Mouse (Mus musculus): ENCODE results near the gene Pcna.

Gene Pcna

GRCm38 (mm10) chr2:132233985-132234765, 18.9 kb downstream of the Pcna start:
- DNase-seq: no peak

DNA sequence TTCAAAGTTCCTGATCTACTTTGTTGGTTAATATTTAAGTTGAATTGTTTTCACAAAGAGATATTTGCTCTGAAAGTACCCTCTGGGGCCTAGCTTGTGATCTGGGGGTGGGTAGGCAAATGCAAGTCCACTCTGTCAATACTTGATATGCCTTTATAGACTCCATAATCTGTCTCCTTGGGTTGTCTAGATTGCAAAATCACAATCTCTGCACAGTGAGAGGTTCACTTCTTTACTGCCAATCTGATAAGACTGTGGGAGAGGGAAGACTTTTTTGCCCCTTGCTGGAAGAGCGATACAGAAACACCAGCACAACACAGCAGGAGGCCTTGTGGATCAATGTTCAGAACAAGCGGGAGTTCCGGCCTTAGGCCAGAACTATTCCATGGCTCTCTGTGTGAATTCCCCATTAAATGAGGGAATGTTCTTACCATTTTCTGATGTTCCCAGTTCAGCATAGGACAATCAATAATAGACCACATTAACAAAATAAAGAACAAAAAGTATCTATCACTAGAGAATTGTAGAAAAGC, 20.6 kb downstream of the Pcna start:
- no peak for DNase-seq

- DNase-seq: peak; percentile 37 to 58
Observed at GRCm38 (mm10) chr2:132224359-132224758, 28.8 kb downstream of the Pcna start.

DNA sequence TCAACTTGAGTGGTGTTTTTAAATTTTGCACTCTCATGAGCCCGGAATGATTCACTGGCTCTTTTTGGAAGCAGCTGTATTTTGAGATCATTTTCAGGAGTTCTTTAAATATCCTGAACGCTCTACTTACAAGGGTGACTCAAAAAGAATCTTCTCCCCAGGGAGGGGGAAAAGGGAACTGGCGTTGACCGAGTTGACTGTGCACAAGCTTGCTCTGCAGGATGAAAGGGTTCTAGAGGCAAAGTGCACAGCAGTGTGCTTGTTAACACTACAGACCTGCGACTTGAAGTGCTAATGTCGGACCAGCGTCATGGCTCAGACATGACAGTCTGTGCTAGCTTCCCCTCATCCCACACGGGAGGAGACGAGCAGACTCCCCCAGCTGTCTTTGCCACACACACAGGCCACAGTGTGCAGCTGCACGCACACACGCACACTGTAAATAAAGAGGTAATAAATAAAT, 31.5 kb downstream of the Pcna start:
- no peak for DNase-seq

- peak; percentile 16 to 25 for DNase-seq
Observed at GRCm38 (mm10) chr2:132211995-132212656, 41.0 kb downstream of the Pcna start.

DNA sequence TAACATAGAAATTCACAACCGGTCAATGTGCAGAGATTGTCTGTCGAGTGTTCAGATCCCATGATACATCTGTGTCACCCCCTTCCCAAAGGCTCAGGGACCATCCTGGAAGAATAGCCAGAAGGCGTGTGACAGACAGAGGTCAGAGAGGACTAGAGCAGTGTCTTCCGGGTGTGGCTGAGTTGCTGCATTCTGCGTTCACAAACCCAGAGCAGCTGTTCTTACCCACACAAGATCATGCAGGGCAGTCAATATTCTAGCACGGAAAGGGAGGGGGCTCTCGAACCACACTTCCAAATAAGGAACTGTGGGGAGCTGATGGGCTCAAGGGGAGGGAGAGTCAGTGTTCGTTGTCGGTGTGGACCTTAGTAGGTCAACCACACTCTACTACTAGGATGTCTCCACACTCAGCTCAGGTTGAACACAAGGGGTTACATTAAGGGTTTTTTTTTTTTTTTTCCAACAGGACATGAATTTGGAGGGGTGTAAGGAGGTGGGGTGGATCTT, 42.3 kb downstream of the Pcna start:
- DNase-seq: no peak

DNA sequence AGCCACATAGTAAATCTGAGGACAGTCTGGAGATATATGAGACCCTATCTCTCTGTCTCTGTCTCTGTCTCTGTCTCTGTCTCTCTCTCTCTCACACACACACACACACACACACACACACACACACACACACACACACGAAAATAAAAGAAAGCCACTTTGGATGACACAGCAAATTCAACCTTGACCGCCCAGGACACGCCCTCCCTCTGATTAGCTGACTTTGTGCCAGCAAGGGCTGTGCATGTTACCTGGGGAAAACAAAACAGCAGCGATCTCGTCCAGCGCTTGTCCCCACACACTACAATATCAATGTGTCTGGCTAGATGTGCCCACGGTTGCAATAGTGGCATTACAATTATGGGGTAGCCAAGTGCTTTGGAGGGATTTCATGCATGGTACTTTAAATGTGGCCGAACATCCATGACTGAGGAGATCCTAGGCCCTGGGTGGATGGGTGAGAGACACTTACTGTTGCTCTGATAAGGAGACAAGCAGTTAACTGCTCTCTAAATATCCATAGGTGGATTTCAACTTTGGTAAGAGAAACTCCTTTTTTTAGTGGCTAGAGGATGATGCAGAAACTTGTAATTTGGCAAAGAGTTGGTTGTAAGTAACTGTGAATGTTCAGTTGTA, 44.8 kb downstream of the Pcna start:
- no peak for DNase-seq

DNA sequence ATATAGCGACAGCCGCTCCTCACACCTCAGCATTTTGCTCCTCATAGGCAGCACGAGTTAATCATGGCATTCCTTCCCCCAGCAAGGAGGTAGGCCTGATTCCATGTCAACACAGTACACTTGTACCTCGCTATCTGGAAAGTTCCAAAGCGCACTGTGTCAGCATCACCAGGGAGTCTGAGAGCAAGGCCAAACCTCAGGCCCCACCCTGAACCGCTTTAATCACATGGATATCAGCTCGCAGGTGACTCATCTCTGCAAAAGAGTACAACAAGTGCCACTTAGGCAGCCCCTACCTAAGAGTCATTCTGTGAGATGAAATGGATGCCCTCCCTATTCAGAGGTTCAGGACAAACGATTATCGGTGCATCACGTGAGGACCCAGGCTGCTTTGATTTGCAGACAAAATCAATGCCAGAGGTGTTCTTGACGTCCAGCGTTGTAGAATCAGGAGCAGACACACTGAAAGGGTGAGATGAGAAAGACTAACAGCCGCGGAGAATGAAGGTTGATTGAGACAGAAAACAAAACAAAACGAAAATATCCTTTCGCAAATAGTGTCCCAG, 46.7 kb downstream of the Pcna start:
- no peak for DNase-seq

GRCm38 (mm10) chr2:132205549-132205948, 47.6 kb downstream of the Pcna start:
- no peak for DNase-seq

- no peak for DNase-seq
Observed at GRCm38 (mm10) chr2:132203773-132204172, 49.3 kb downstream of the Pcna start.

DNA sequence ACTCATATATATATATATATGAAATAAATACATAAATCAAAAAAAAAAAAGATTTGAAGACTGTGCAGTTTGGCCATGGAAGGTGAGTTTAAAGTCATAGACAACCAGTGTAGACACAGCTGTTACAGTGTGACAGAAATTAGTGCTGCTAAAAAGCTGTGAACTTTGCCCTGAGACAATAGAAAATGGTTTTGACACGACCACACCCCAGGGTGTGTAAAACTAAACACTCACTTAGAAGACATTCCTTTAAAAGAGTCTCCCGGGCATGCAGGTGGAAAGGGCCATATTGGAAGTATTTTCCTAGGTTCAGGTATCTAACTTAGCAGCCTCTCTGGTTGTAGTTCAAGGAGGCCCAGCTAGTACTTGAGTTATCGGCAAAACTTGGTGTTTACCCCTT, 49.9 kb downstream of the Pcna start:
- DNase-seq: no peak

Data from cerebellum, postnatal 10 days (tissue).